Mouse (Mus musculus) hindbrain, embryonic 15.5 days (tissue): ENCODE measurements around the gene Capn8. TPM values are rescaled to one million over a fixed set of nuclear protein-coding genes. Genes with fewer than 3 reads are reported as not detected.

Source experiments
- ATAC-seq: fragments of 200-750 bp; cut with Nextera tagmentation; 2 replicates; pipeline ENCODE4 v1.8.0; 2017; ENCODE audit warnings: low read depth, moderate number of reproducible peaks, moderate TSS enrichment; ENCODE audit not compliant: low FRiP score
- H3K27ac ChIP-seq: fragments of 300-500 bp; sonication (generic); replicated peaks from 2 replicates; pipeline ENCODE4 v1.5.1; 2015; ENCODE audit warnings: mild to moderate bottlenecking, inconsistent platforms
- H3K27me3 ChIP-seq: fragments of 300-500 bp; sonication (generic); 2 replicates; pipeline ENCODE4 v1.6.1; 2015; ENCODE audit warnings: control low read depth, inconsistent platforms
- H3K36me3 ChIP-seq: fragments of 300-500 bp; sonication (generic); 2 replicates; pipeline ENCODE4 v1.6.1; 2015; ENCODE audit warnings: control low read depth, inconsistent platforms
- H3K4me1 ChIP-seq: fragments of 300-500 bp; sonication (generic); replicated peaks from 2 replicates; pipeline ENCODE4 v1.6.1; 2015; ENCODE audit warnings: control low read depth, inconsistent platforms
- H3K4me2 ChIP-seq: fragments of 300-500 bp; sonication (generic); 2 replicates; pipeline ENCODE4 v1.6.1; 2015; ENCODE audit warnings: moderate library complexity, mild to moderate bottlenecking, inconsistent platforms
- H3K4me3 ChIP-seq: fragments of 300-500 bp; sonication (generic); 2 replicates; pipeline ENCODE4 v1.5.1; 2015; ENCODE audit warnings: mild to moderate bottlenecking, inconsistent platforms
- H3K9ac ChIP-seq: fragments of 300-500 bp; sonication (generic); 2 replicates; pipeline ENCODE4 v1.6.1; 2015; ENCODE audit warnings: inconsistent platforms
- H3K9me3 ChIP-seq: fragments of 300-500 bp; sonication (generic); 2 replicates; pipeline ENCODE4 v1.6.1; 2016; ENCODE audit warnings: control low read depth, inconsistent platforms
- WGBS: fragments of 180-500 bp; shearing (Covaris S2); methylation state at CpG from one replicate; pipeline ENCODE4 v1.1.7; 2015; 5-methylcytosine and 5-hydroxymethylcytosine counted together
- polyA plus RNA-seq: library from polyadenylated mRNA; unstranded; fragments of >200 nt; fragmentation: Nextera tagmentation; extraction: Ambion mirVana; gene quantifications from 2 replicates; pipeline ENCODE4 v1.2.1, GENCODE M21; 2015

Gene Capn8
- polyA plus RNA-seq, 1 experiment from 2014 or later = not detected

DNA sequence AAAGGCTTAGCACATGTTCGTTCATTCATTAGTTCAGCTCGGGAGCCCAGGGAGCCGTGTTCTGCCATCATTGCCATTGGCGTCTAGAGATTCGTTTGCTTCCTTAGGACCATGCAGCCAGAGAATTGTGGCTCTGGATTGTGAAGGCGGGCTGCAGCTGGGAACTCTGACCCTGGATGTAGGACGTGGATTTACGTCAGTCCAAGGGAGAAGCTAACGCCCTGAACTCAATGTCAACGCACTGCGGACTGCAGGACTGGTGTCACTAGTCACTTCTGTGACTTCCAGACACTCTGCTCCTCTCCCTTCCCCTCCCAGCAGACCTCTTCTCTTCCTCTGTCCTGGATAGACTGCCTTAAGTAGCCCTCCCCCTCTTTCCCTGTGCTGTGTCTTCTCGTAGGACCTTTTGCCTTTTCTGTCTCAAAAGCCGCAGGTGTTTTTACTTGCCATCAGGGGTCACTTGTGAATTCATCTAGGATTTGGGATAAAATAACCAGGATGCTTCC, 37.5 kb upstream of the Capn8 start:
- no peaks in the 10 kb centered on the region; the same call in 1 of the 2 replicates for H3K27me3 ChIP-seq
- no peak for ATAC-seq
- no peaks in the 10 kb centered on the region for H3K9me3 ChIP-seq
- no peak overlapping the region for H3K4me2 ChIP-seq
- 49% methylated on average over 13 of the region's 13 CpGs for WGBS
- H3K4me1 ChIP-seq = peaks cover 10% of the 10 kb centered on the region
- H3K9ac ChIP-seq = no peak overlapping the region
- no peaks in the 10 kb centered on the region for H3K36me3 ChIP-seq
- no peak overlapping the region for H3K27ac ChIP-seq
- no peak overlapping the region for H3K4me3 ChIP-seq

- Histone ChIP-seq H3K4me2 (peak overlapping the region; percentile 43), H3K36me3 (no peaks in the 10 kb centered on the region), H3K27ac (no peak overlapping the region), H3K9me3 (no peaks in the 10 kb centered on the region), H3K4me1 (peaks cover 10% of the 10 kb centered on the region), H3K27me3 (no peaks in the 10 kb centered on the region; the same call in 1 of the 2 replicates), H3K9ac (0 out of 2 replicates have a peak overlapping the region, but pooled peaks have one; percentile 10), H3K4me3 (no peak overlapping the region)
- 9% methylated on average over 19 of the region's 19 CpGs for WGBS
- ATAC-seq = no peak
Observed at GRCm38 (mm10) chr1:182527921-182528858, 36.6 kb upstream of the Capn8 start.

DNA sequence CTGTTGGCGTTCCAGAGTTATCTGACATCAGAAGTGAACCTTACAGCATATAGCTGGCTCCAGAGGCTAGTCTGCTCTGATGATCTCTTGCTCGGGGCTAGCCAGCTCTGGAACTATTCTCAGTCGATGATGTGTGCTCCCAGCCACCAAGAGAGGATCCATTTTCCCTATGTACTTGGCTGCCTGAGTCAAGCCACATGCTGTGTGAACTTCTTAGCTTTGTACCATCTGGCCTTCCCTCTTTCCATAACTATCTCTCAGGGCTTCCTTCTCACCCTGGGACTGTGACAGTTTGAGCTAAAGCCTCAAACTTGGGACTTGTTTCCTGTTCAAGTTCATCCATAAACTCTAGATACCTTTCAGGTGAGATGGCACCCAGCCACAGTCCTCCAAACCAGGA, 31.2 kb upstream of the Capn8 start:
- H3K4me1 ChIP-seq = peaks cover under 1% of the 10 kb centered on the region; the same call in 1 of the 2 replicates
- H3K4me3 ChIP-seq = no peak overlapping the region
- no peaks in the 10 kb centered on the region for H3K9me3 ChIP-seq
- ATAC-seq = no peak
- no peak overlapping the region for H3K4me2 ChIP-seq
- 80% methylated on average over 3 of the region's 3 CpGs for WGBS
- H3K27me3 ChIP-seq = no peaks in the 10 kb centered on the region; the same call in 1 of the 2 replicates
- no peak overlapping the region for H3K27ac ChIP-seq
- no peak overlapping the region for H3K9ac ChIP-seq
- H3K36me3 ChIP-seq = no peaks in the 10 kb centered on the region

- WGBS = 87% methylated on average over 3 of the region's 3 CpGs
Observed at GRCm38 (mm10) chr1:182535080-182535481, 29.7 kb upstream of the Capn8 start.

GRCm38 (mm10) chr1:182539023-182539940, 25.5 kb upstream of the Capn8 start:
- no peaks in the 10 kb centered on the region for H3K27me3 ChIP-seq
- H3K4me3 ChIP-seq = peak overlapping the region; percentile 42
- peaks cover 4% of the 10 kb centered on the region for H3K4me1 ChIP-seq
- peak overlapping the region; percentile 68 for H3K9ac ChIP-seq
- H3K27ac ChIP-seq = peak overlapping the region; percentile 85
- no peaks in the 10 kb centered on the region for H3K9me3 ChIP-seq
- H3K36me3 ChIP-seq = no peaks in the 10 kb centered on the region
- H3K4me2 ChIP-seq = peak overlapping the region; percentile 81
- 18% methylated on average over 9 of the region's 9 CpGs for WGBS
- peak; percentile 87 for ATAC-seq

More at GRCm38 (mm10) chr1:182535080-182535481, 29.7 kb upstream of the Capn8 start:
- no peak overlapping the region for H3K27ac ChIP-seq
- H3K9me3 ChIP-seq = no peaks in the 10 kb centered on the region
- peaks cover 4% of the 10 kb centered on the region for H3K4me1 ChIP-seq
- no peaks in the 10 kb centered on the region for H3K36me3 ChIP-seq
- H3K27me3 ChIP-seq = no peaks in the 10 kb centered on the region; the same call in 1 of the 2 replicates
- ATAC-seq = no peak
- no peak overlapping the region for H3K4me3 ChIP-seq
- no peak overlapping the region for H3K9ac ChIP-seq
- H3K4me2 ChIP-seq = no peak overlapping the region

- H3K27ac ChIP-seq = no peak overlapping the region
- peaks cover 4% of the 10 kb centered on the region for H3K4me1 ChIP-seq
- H3K9me3 ChIP-seq = no peaks in the 10 kb centered on the region
- WGBS = 71% methylated on average over 5 of the region's 5 CpGs
- H3K9ac ChIP-seq = no peak overlapping the region
- H3K27me3 ChIP-seq = no peaks in the 10 kb centered on the region
- H3K4me3 ChIP-seq = no peak overlapping the region
- H3K4me2 ChIP-seq = no peak overlapping the region
- no peak for ATAC-seq
- no peaks in the 10 kb centered on the region for H3K36me3 ChIP-seq
Observed at GRCm38 (mm10) chr1:182542110-182542509, 22.7 kb upstream of the Capn8 start.

GRCm38 (mm10) chr1:182543136-182543535, 21.7 kb upstream of the Capn8 start:
- Histone ChIP-seq H3K4me1 (peaks cover 4% of the 10 kb centered on the region), H3K9me3 (no peaks in the 10 kb centered on the region), H3K4me3 (no peak overlapping the region), H3K4me2 (no peak overlapping the region), H3K9ac (no peak overlapping the region), H3K27ac (no peak overlapping the region), H3K36me3 (no peaks in the 10 kb centered on the region), H3K27me3 (no peaks in the 10 kb centered on the region)
- 87% methylated on average over 8 of the region's 8 CpGs for WGBS
- no peak for ATAC-seq

GRCm38 (mm10) chr1:182543906-182544305, 20.9 kb upstream of the Capn8 start:
- Histone ChIP-seq H3K9ac (no peak overlapping the region), H3K27ac (no peak overlapping the region), H3K36me3 (no peaks in the 10 kb centered on the region), H3K4me1 (peaks cover 2% of the 10 kb centered on the region), H3K9me3 (no peaks in the 10 kb centered on the region), H3K27me3 (no peaks in the 10 kb centered on the region), H3K4me2 (no peak overlapping the region), H3K4me3 (no peak overlapping the region)
- WGBS = 83% methylated on average over 1 of the region's 1 CpGs
- ATAC-seq = no peak

- H3K9me3 ChIP-seq = no peaks in the 10 kb centered on the region
- ATAC-seq = no peak
- no peak overlapping the region for H3K4me3 ChIP-seq
- no peaks in the 10 kb centered on the region for H3K4me1 ChIP-seq
- H3K9ac ChIP-seq = no peak overlapping the region
- H3K27ac ChIP-seq = no peak overlapping the region
- no peak overlapping the region for H3K4me2 ChIP-seq
- H3K36me3 ChIP-seq = no peaks in the 10 kb centered on the region
- 80% methylated on average over 8 of the region's 8 CpGs for WGBS
- H3K27me3 ChIP-seq = no peaks in the 10 kb centered on the region
Observed at GRCm38 (mm10) chr1:182550761-182551160, 14.0 kb upstream of the Capn8 start.

- no peaks in the 10 kb centered on the region for H3K4me1 ChIP-seq
- ATAC-seq = 0 out of 2 replicates have a peak, but pooled peaks have one; percentile 51
Observed at GRCm38 (mm10) chr1:182553649-182554375, 11.0 kb upstream of the Capn8 start.

DNA sequence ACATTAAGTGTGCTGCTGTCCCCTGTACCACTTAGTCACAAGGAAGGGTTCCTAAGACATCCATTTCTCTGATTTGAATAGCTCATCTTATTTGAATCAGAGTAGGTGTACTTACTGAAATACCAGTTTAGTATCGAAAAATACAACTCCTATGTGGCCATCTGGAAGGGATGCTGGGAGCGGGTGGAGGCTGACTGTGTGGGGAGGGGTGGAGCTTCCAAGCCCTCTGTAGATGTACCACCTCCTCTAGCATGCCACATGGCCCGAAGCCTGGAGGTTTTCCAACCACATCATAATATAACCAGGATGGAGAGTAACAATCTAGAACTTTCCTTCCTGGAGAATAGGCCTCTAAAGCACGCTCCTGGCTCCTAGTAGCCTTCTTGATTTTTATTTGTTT, 6.5 kb upstream of the Capn8 start:
- Histone ChIP-seq H3K4me1 (peaks cover 14% of the 10 kb centered on the region), H3K36me3 (no peaks in the 10 kb centered on the region), H3K27ac (no peak overlapping the region), H3K4me2 (no peak overlapping the region), H3K27me3 (no peaks in the 10 kb centered on the region), H3K4me3 (no peak overlapping the region), H3K9me3 (no peaks in the 10 kb centered on the region), H3K9ac (no peak overlapping the region)
- no peak for ATAC-seq
- WGBS = 86% methylated on average over 4 of the region's 4 CpGs

More at GRCm38 (mm10) chr1:182553649-182554375, 11.0 kb upstream of the Capn8 start:
- 60% methylated on average over 12 of the region's 12 CpGs for WGBS
- no peaks in the 10 kb centered on the region for H3K9me3 ChIP-seq
- H3K27me3 ChIP-seq = no peaks in the 10 kb centered on the region
- no peak overlapping the region for H3K4me2 ChIP-seq
- H3K4me3 ChIP-seq = no peak overlapping the region
- no peak overlapping the region for H3K27ac ChIP-seq
- no peaks in the 10 kb centered on the region for H3K36me3 ChIP-seq
- no peak overlapping the region for H3K9ac ChIP-seq
